Mouse (Mus musculus) spleen, adult 2 months (tissue): Measurements from ENCODE around the gene Zfp109. TPM values are rescaled to one million over a fixed set of nuclear protein-coding genes. Genes with fewer than 3 reads are reported as not detected.

ENCODE experiments used
- DNase-seq, 2 experiments: peaks; one replicate each; pipeline versions ENCODE4 v3.0.0 to v3.0.0-alpha.2; 2012 to 2021; ENCODE audit warnings: low spot score in 2 of 2, low read depth in 1 of 2
- H3K27ac ChIP-seq: fragments of 200-500 bp; 2 replicates; pipeline ENCODE4 v1.5.1; 2012; ENCODE audit warnings: low read length, inconsistent platforms; ENCODE audit not compliant: insufficient read depth
- H3K27me3 ChIP-seq: fragments of 200-500 bp; 2 replicates; pipeline ENCODE4 v1.6.1; 2012; ENCODE audit warnings: mild to moderate bottlenecking, moderate library complexity, low read length, inconsistent platforms; ENCODE audit not compliant: control insufficient read depth, insufficient read depth
- H3K36me3 ChIP-seq: fragments of 200-500 bp; 2 replicates; pipeline ENCODE4 v1.6.1; 2012; ENCODE audit warnings: mild to moderate bottlenecking, low read length, inconsistent platforms; ENCODE audit not compliant: control insufficient read depth, insufficient read depth
- H3K4me1 ChIP-seq: fragments of 200-500 bp; 2 replicates; pipeline ENCODE4 v1.6.1; 2011; ENCODE audit warnings: inconsistent platforms; ENCODE audit not compliant: control insufficient read depth, insufficient read depth, insufficient read length
- H3K4me3 ChIP-seq: fragments of 200-500 bp; 2 replicates; pipeline ENCODE4 v1.5.1; 2011; ENCODE audit warnings: mild to moderate bottlenecking, inconsistent platforms; ENCODE audit not compliant: insufficient read depth, insufficient read length; ENCODE audit errors: extremely low read depth
- CTCF ChIP-seq: fragments of 200-500 bp; IDR thresholded peaks from 2 replicates; pipeline ENCODE4 v1.5.1; 2011; ENCODE audit warnings: mild to moderate bottlenecking, inconsistent platforms; ENCODE audit not compliant: insufficient read depth, insufficient read length, insufficient replicate concordance; ENCODE audit errors: extremely low read depth
- POLR2A ChIP-seq: fragments of 200-500 bp; IDR thresholded peaks from 2 replicates; pipeline ENCODE4 v1.6.1; 2011; ENCODE audit warnings: low read depth, low read length, inconsistent platforms
- WGBS: fragments of 180-500 bp; shearing (Covaris S2); methylation state at CpG from one replicate; pipeline ENCODE4 v1.1.7; 2018; 5-methylcytosine and 5-hydroxymethylcytosine counted together
- polyA plus RNA-seq: library from polyadenylated mRNA; depleted of rRNA; stranded (reverse); fragments of >200 nt; gene quantifications from 2 replicates; pipeline ENCODE4 v1.2.3, GENCODE M21; 2012

The Zfp109 gene
- polyA plus RNA-seq, 1 experiment, result 0.48 TPM

- no peak for DNase-seq
- no peaks in the 10 kb centered on the region for H3K27me3 ChIP-seq
- no peak overlapping the region for H3K27ac ChIP-seq
- no peak overlapping the region for H3K4me3 ChIP-seq
- TF ChIP-seq CTCF (no peak), POLR2A (no peak)
- peaks cover 2% of the 10 kb centered on the region; the same call in 1 of the 2 replicates for H3K4me1 ChIP-seq
- WGBS, result 89% methylated on average over 6 of the region's 6 CpGs
- H3K36me3 ChIP-seq, result peaks cover 1% of the 10 kb centered on the region; the same call in 1 of the 2 replicates
These were observed 33.8 kb upstream of the Zfp109 start for GRCm38 (mm10) chr7:24271191-24271590.

- no peak for TF ChIP-seq POLR2A
- no peak for TF ChIP-seq CTCF
- WGBS, result 2% methylated on average over 12 of the region's 12 CpGs
- H3K27ac ChIP-seq, result no peak within 1 kb of the TSS
These were observed 32.9 kb upstream of the Zfp109 start, which contains the start of gene Zfp93 for GRCm38 (mm10) chr7:24270288-24270672. Zfp93 (plus strand) TSS chr7:24270420.

GRCm38 (mm10) chr7:24269667-24270287 lies 32.4 kb upstream of the Zfp109 start:
- peak overlapping the region; percentile 52; the same call in 1 of the 2 replicates for H3K4me3 ChIP-seq
- DNase-seq, result no peak
- no peak for TF ChIP-seq CTCF
- no peak for TF ChIP-seq POLR2A
- no peak overlapping the region for H3K27ac ChIP-seq
- 45% methylated on average over 7 of the region's 7 CpGs for whole genome bisulfite sequencing
- H3K36me3 ChIP-seq, result no peaks in the 10 kb centered on the region
- no peaks in the 10 kb centered on the region for H3K27me3 ChIP-seq
- peaks cover 2% of the 10 kb centered on the region; the same call in 1 of the 2 replicates for H3K4me1 ChIP-seq

More at GRCm38 (mm10) chr7:24270288-24270672, 32.9 kb upstream of the Zfp109 start, which contains the start of gene Zfp93:
- H3K36me3 ChIP-seq, result peaks cover 1% of the 10 kb centered on the region; the same call in 1 of the 2 replicates
- H3K4me1 ChIP-seq, result peaks cover 2% of the 10 kb centered on the region; the same call in 1 of the 2 replicates
- H3K27me3 ChIP-seq, result no peaks in the 10 kb centered on the region
- H3K4me3 ChIP-seq, result peak within 1 kb of the TSS; percentile 52
- DNase-seq, result peak; percentile 11 to 41

- H3K27me3 ChIP-seq, result no peaks in the 10 kb centered on the region
- no peak overlapping the region for H3K27ac ChIP-seq
- no peak for DNase-seq
- H3K4me3 ChIP-seq, result no peak overlapping the region
- WGBS, result 71% methylated on average over 3 of the region's 3 CpGs
- H3K36me3 ChIP-seq, result no peaks in the 10 kb centered on the region
- TF ChIP-seq POLR2A (no peak), CTCF (no peak)
- H3K4me1 ChIP-seq, result peaks cover 2% of the 10 kb centered on the region; the same call in 1 of the 2 replicates
These were observed 31.9 kb upstream of the Zfp109 start for GRCm38 (mm10) chr7:24269256-24269655.

- TF ChIP-seq CTCF (no peak), POLR2A (no peak)
- 73% methylated on average over 24 of the region's 24 CpGs for WGBS
- Histone ChIP-seq H3K4me1 (peaks cover 2% of the 10 kb centered on the region; the same call in 1 of the 2 replicates), H3K27me3 (no peaks in the 10 kb centered on the region), H3K36me3 (no peaks in the 10 kb centered on the region), H3K4me3 (no peak overlapping the region), H3K27ac (no peak overlapping the region)
- no peak for DNase-seq
These were observed 31.1 kb upstream of the Zfp109 start for GRCm38 (mm10) chr7:24268176-24269155.

- DNase-seq, result no peak
- WGBS, result 88% methylated on average over 4 of the region's 4 CpGs
- no peak overlapping the region for H3K4me3 ChIP-seq
- TF ChIP-seq CTCF, result no peak
- no peak for TF ChIP-seq POLR2A
- H3K27me3 ChIP-seq, result no peaks in the 10 kb centered on the region
- no peak overlapping the region for H3K27ac ChIP-seq
- H3K4me1 ChIP-seq, result no peaks in the 10 kb centered on the region
- H3K36me3 ChIP-seq, result no peaks in the 10 kb centered on the region
These were observed 22.6 kb upstream of the Zfp109 start for GRCm38 (mm10) chr7:24260000-24260312.
